ENCODE assay signal across 10 mouse cellular contexts in genomic region chr6:87040971-87041370, GRCm38 (mm10). TPM values are rescaled to one million over a fixed set of nuclear protein-coding genes. Genes with fewer than 3 reads are reported as not detected.
A peak's percentile ranks its signal among the peaks of the same experiment; 100 is the strongest.
DNase-seq lines count a peak whose midpoint lies in the region; ATAC-seq and TF ChIP-seq lines count a peak whose summit lies in the region.
"Had no signal": no experiment of that assay in that cellular context is flagged by ENCODE, and none has a peak within 500 bp of the region (broad histone marks: within the 10 kb centered on the region; RNA-seq: fewer than 3 reads in every experiment).

No protein-coding gene starts in this region.

- H3K4me1 ChIP-seq in spleen, adult 2 months (ENCODE audit: control insufficient read depth, insufficient read depth, insufficient read length): peaks cover 6% of the 10 kb centered on the region; the same call in 1 of the 2 replicates
- peaks cover 22% of the 10 kb centered on the region for H3K4me1 ChIP-seq in limb, embryonic 13.5 days
- peaks cover 6% of the 10 kb centered on the region for H3K4me1 ChIP-seq in kidney, embryonic 14.5 days (ENCODE audit: control insufficient read depth, insufficient read depth, low read length)

- H3K9me3 ChIP-seq in limb, embryonic 13.5 days: 0 out of 2 replicates have a peak, but pooled peaks cover 4% of the 10 kb centered on the region
- 0 out of 2 replicates have a peak, but pooled peaks cover 2% of the 10 kb centered on the region for H3K9me3 ChIP-seq in kidney, embryonic 14.5 days (ENCODE audit: control insufficient read depth, low read length)

- ATAC-seq in limb, embryonic 13.5 days (ENCODE audit: low FRiP score, low read depth): no peak
- no peak for ATAC-seq in kidney, embryonic 14.5 days (ENCODE audit: low FRiP score, low TSS enrichment)

- no peak for DNase-seq in gastrocnemius, adult 2 months
- no peak for DNase-seq in gastrocnemius, postnatal 4 days (ENCODE audit: low spot score in 2 of 2)
- DNase-seq in spleen, adult 2 months (ENCODE audit: low read depth in 1 of 2, low spot score in 2 of 2): peak; percentile 16 to 41
- no peak for DNase-seq in spleen, postnatal 4 days (ENCODE audit: low spot score in 2 of 2)
- DNase-seq in thymus, postnatal 4 days: peak; percentile 52
- no peak for DNase-seq in lung, adult 18-20 months
- DNase-seq: gastrocnemius, postnatal 14 days had no signal

- WGBS in spleen, adult 2 months: 27% methylated on average over 4 of the region's 4 CpGs
- 82% methylated on average over 4 of the region's 4 CpGs for WGBS in limb, embryonic 13.5 days
- WGBS in kidney, embryonic 14.5 days: 78% methylated on average over 4 of the region's 4 CpGs

- no peaks in the 10 kb centered on the region for H3K27me3 ChIP-seq in spleen, adult 2 months (ENCODE audit: control insufficient read depth, insufficient read depth, low read length)
- no peaks in the 10 kb centered on the region for H3K27me3 ChIP-seq in limb, embryonic 13.5 days
- H3K27me3 ChIP-seq in kidney, embryonic 14.5 days (ENCODE audit: control insufficient read depth, insufficient read depth, low read length): no peaks in the 10 kb centered on the region
- H3K27me3 ChIP-seq: neural tube, embryonic 12.5 days had no signal

- intact Hi-C loops in gastrocnemius, adult 2 months (cut with DNase I): no loop called here

- peak overlapping the region; percentile 75; the same call in 1 of the 2 replicates for H3K4me2 ChIP-seq in limb, embryonic 13.5 days (replicated peaks)
- no peak overlapping the region for H3K4me2 ChIP-seq in kidney, embryonic 14.5 days (replicated peaks; ENCODE audit: low read depth, low read length)

- H3K36me3 ChIP-seq in spleen, adult 2 months (ENCODE audit: control insufficient read depth, insufficient read depth, low read length): no peaks in the 10 kb centered on the region
- no peaks in the 10 kb centered on the region for H3K36me3 ChIP-seq in limb, embryonic 13.5 days
- no peaks in the 10 kb centered on the region; the same call in 1 of the 2 replicates for H3K36me3 ChIP-seq in kidney, embryonic 14.5 days (ENCODE audit: control insufficient read depth, insufficient read depth, low read length)
- H3K36me3 ChIP-seq: neural tube, embryonic 12.5 days had no signal

- no peak overlapping the region for H3K9ac ChIP-seq in limb, embryonic 13.5 days
- H3K9ac ChIP-seq in kidney, embryonic 14.5 days (ENCODE audit: low read depth, low read length): no peak overlapping the region
- H3K9ac ChIP-seq: neural tube, embryonic 12.5 days had no signal

- peak overlapping the region; percentile 93; the same call in 1 of the 2 replicates for H3K27ac ChIP-seq in gastrocnemius, adult 2 months
- H3K27ac ChIP-seq in spleen, adult 2 months (ENCODE audit: insufficient read depth, low read length): peak overlapping the region; percentile 66
- peak overlapping the region; percentile 100 for H3K27ac ChIP-seq in limb, embryonic 13.5 days
- no peak overlapping the region for H3K27ac ChIP-seq in kidney, embryonic 14.5 days (ENCODE audit: low read depth, low read length)
- H3K27ac ChIP-seq: neural tube, embryonic 12.5 days had no signal

- TF ChIP-seq POLR2A in spleen, adult 2 months (IDR thresholded peaks at IDR 0.05; ENCODE audit: low read depth, low read length): 0 out of 2 replicates have a peak, but pooled peaks have one; percentile 24

- no peak for TF ChIP-seq CTCF in gastrocnemius, adult 2 months (IDR thresholded peaks at IDR 0.05)
- TF ChIP-seq CTCF in spleen, adult 2 months (IDR thresholded peaks at IDR 0.05; ENCODE audit: extremely low read depth, insufficient read depth, insufficient read length, insufficient replicate concordance): no peak

- H3K4me3 ChIP-seq in gastrocnemius, adult 2 months: no peak overlapping the region
- H3K4me3 ChIP-seq in spleen, adult 2 months (ENCODE audit: extremely low read depth, insufficient read depth, insufficient read length): no peak overlapping the region
- no peak overlapping the region for H3K4me3 ChIP-seq in limb, embryonic 13.5 days
- H3K4me3 ChIP-seq in kidney, embryonic 14.5 days (ENCODE audit: low read length): no peak overlapping the region
- H3K4me3 ChIP-seq: neural tube, embryonic 12.5 days had no signal

RNA-seq across cellular contexts. Expression of gene Gfpt1, which starts 1.7 kb away (rescaled TPM):
- 10 to 100 TPM; 31.0 to 35.8 TPM for total RNA-seq in gastrocnemius, adult 2 months (2021)
- 10 to 100 TPM; 52.6 TPM for total RNA-seq in gastrocnemius, postnatal 4 days (2021)
- 5.6 and 6.1 TPM in 2 replicates for polyA plus RNA-seq in spleen, adult 2 months (2012; rRNA removed)
- polyA plus RNA-seq in limb, embryonic 13.5 days (2015; fragmentation: Nextera tagmentation; extraction: Ambion mirVana): 26.2 and 27.3 TPM in 2 replicates
- 16.8 and 22.3 TPM in 2 replicates for polyA plus RNA-seq in kidney, embryonic 14.5 days (2014; fragmentation: Nextera tagmentation; extraction: Ambion mirVana)

RNA-seq across cellular contexts. Expression of gene Nfu1, which starts 31.9 kb away (rescaled TPM):
- total RNA-seq in gastrocnemius, adult 2 months (2021): 10 to 100 TPM; 55.1 to 66.5 TPM
- 10 to 100 TPM; 61.7 to 68.1 TPM for total RNA-seq in gastrocnemius, postnatal 4 days (2021)
- 56.1 and 76.2 TPM in 2 replicates for polyA plus RNA-seq in spleen, adult 2 months (2012; rRNA removed)
- 105 TPM in 2 replicates for polyA plus RNA-seq in limb, embryonic 13.5 days (2015; fragmentation: Nextera tagmentation; extraction: Ambion mirVana)
- 102 and 119 TPM in 2 replicates for polyA plus RNA-seq in kidney, embryonic 14.5 days (2014; fragmentation: Nextera tagmentation; extraction: Ambion mirVana)

Comparison
In these comparisons a context has a peak if more than half of its experiments do, and no peak if none do; other contexts are left out.
1. DNase-seq: peak in spleen, adult 2 months (2 of 2) and thymus, postnatal 4 days (single experiment); none in gastrocnemius, adult 2 months (single experiment), gastrocnemius, postnatal 4 days (0 of 2), spleen, postnatal 4 days (0 of 2) and lung, adult 18-20 months (0 of 2).